Mouse (Mus musculus) cerebellum, postnatal 14 days (tissue): ENCODE measurements around the gene Mvp.

Source experiments
- DNase-seq, 2 experiments: peaks; one replicate each; pipeline ENCODE4 v3.0.0; 2021; ENCODE audit warnings: mixed read lengths in 2 of 2

The Mvp gene

GRCm38 (mm10) chr7:126986319-126986718 is 28.1 kb downstream of the Mvp start:
- peak; percentile 80 to 83 for DNase-seq

GRCm38 (mm10) chr7:126984667-126985444 is 29.6 kb downstream of the Mvp start:
- no peak for DNase-seq

- no peak for DNase-seq
Measured at GRCm38 (mm10) chr7:126983113-126983512, 31.3 kb downstream of the Mvp start.

- DNase-seq, result no peak
Measured at GRCm38 (mm10) chr7:126982054-126982453, 32.4 kb downstream of the Mvp start.

- no peak for DNase-seq
Measured at GRCm38 (mm10) chr7:126981601-126982000, 32.8 kb downstream of the Mvp start.

GRCm38 (mm10) chr7:126978841-126979240 is 35.6 kb downstream of the Mvp start:
- no peak for DNase-seq

- peak in 1 of 2 experiments; percentile 43 for DNase-seq
Measured at GRCm38 (mm10) chr7:126976878-126977459, 37.5 kb downstream of the Mvp start.

- peak; percentile 98 to 100 for DNase-seq
Measured at GRCm38 (mm10) chr7:126975950-126976866, 38.2 kb downstream of the Mvp start, which contains the start of gene Cdiptos. Gene Cdiptos (minus strand): TSS chr7:126976098.

GRCm38 (mm10) chr7:126975893-126975949 is 38.7 kb downstream of the Mvp start, which contains the start of gene Cdipt:
Gene Cdipt (plus strand): TSS chr7:126975914.
- DNase-seq, result no peak

GRCm38 (mm10) chr7:126975493-126975892 is 38.9 kb downstream of the Mvp start:
- DNase-seq, result peak in 1 of 2 experiments; percentile 31

- DNase-seq, result no peak
Measured at GRCm38 (mm10) chr7:126967361-126967760, 47.1 kb downstream of the Mvp start.

- peak; percentile 82 to 86 for DNase-seq
Measured at GRCm38 (mm10) chr7:126965568-126965967, 48.9 kb downstream of the Mvp start.

- peak; percentile 51 to 52 for DNase-seq
Measured at GRCm38 (mm10) chr7:126963548-126964286, 50.7 kb downstream of the Mvp start.

- DNase-seq, result no peak
Measured at GRCm38 (mm10) chr7:126961965-126962364, 52.5 kb downstream of the Mvp start.

- DNase-seq, result no peak
Measured at GRCm38 (mm10) chr7:126961095-126961494, 53.3 kb downstream of the Mvp start.

GRCm38 (mm10) chr7:126959780-126960179 is 54.6 kb downstream of the Mvp start:
- peak in 1 of 2 experiments; percentile 46 for DNase-seq

GRCm38 (mm10) chr7:126955125-126955524 is 59.3 kb downstream of the Mvp start:
- no peak for DNase-seq

GRCm38 (mm10) chr7:126952646-126953045 is 61.8 kb downstream of the Mvp start:
- DNase-seq, result no peak

- DNase-seq, result peak; percentile 31 to 42
Measured at GRCm38 (mm10) chr7:126951741-126952140, 62.7 kb downstream of the Mvp start.

- peak; percentile 64 to 78 for DNase-seq
Measured at GRCm38 (mm10) chr7:126950647-126951615, 63.5 kb downstream of the Mvp start.

- DNase-seq, result peak; percentile 90 to 91
Measured at GRCm38 (mm10) chr7:126949793-126950646, 64.4 kb downstream of the Mvp start, which contains the start of gene Sez6l2. Gene Sez6l2 (plus strand): TSS chr7:126950563.
